Mouse (Mus musculus) urinary bladder, postnatal 10 days (tissue): ENCODE measurements around the gene Ipo5.

ENCODE experiments used
- DNase-seq: peaks from one replicate; pipeline ENCODE4 v3.0.0; 2022; ENCODE audit warnings: low spot score

The Ipo5 gene

GRCm38 (mm10) chr14:120924044-120924443 is 13.0 kb downstream of the Ipo5 start:
- no peak for DNase-seq

GRCm38 (mm10) chr14:120925731-120926585 is 14.9 kb downstream of the Ipo5 start:
- no peak for DNase-seq

- DNase-seq, result no peak
These were observed 20.2 kb downstream of the Ipo5 start for GRCm38 (mm10) chr14:120931236-120931635.

GRCm38 (mm10) chr14:120933624-120934023 is 22.6 kb downstream of the Ipo5 start:
- DNase-seq, result no peak

GRCm38 (mm10) chr14:120937102-120937501 is 26.1 kb downstream of the Ipo5 start:
- no peak for DNase-seq

- DNase-seq, result no peak
These were observed 31.8 kb downstream of the Ipo5 start for GRCm38 (mm10) chr14:120942803-120943202.

- DNase-seq, result no peak
These were observed 34.1 kb downstream of the Ipo5 start for GRCm38 (mm10) chr14:120945146-120945545.

- no peak for DNase-seq
These were observed 36.1 kb downstream of the Ipo5 start for GRCm38 (mm10) chr14:120947104-120947503.

GRCm38 (mm10) chr14:120949002-120949401 is 38.0 kb downstream of the Ipo5 start:
- no peak for DNase-seq

GRCm38 (mm10) chr14:120950068-120950467 is 39.0 kb downstream of the Ipo5 start:
- no peak for DNase-seq

GRCm38 (mm10) chr14:120952434-120952833 is 41.4 kb downstream of the Ipo5 start:
- no peak for DNase-seq

GRCm38 (mm10) chr14:120960551-120960950 is 49.5 kb downstream of the Ipo5 start:
- DNase-seq, result no peak

- DNase-seq, result no peak
These were observed 50.0 kb downstream of the Ipo5 start for GRCm38 (mm10) chr14:120960991-120961390.

- DNase-seq, result no peak
These were observed 56.0 kb downstream of the Ipo5 start for GRCm38 (mm10) chr14:120967072-120967471.

GRCm38 (mm10) chr14:120968723-120969122 is 57.7 kb downstream of the Ipo5 start:
- no peak for DNase-seq

GRCm38 (mm10) chr14:120969673-120970072 is 58.6 kb downstream of the Ipo5 start:
- no peak for DNase-seq

- DNase-seq, result no peak
These were observed 59.6 kb downstream of the Ipo5 start for GRCm38 (mm10) chr14:120970637-120971036.

GRCm38 (mm10) chr14:120971313-120971712 is 60.3 kb downstream of the Ipo5 start:
- no peak for DNase-seq

GRCm38 (mm10) chr14:120979559-120979958 is 68.5 kb downstream of the Ipo5 start:
- DNase-seq, result no peak

- DNase-seq, result no peak
These were observed 78.1 kb downstream of the Ipo5 start for GRCm38 (mm10) chr14:120989126-120989525.
